Mouse (Mus musculus): ENCODE measurements at regions not wholly inside any gene's neighbourhood (a gene's known extent, or its start where the extent isn't known, plus 50 kb on each side); places are given as distances from the start of the nearest gene placed in this dataset.

- no peak for ATAC-seq
Observed at GRCm38 (mm10) chr2:50921002-50921401, 227.9 kb downstream of the Rnd3 start.

- no peak for ATAC-seq
Observed at GRCm38 (mm10) chr2:50916323-50917221, 232.3 kb downstream of the Rnd3 start.

GRCm38 (mm10) chr2:50915149-50915548 lies 233.8 kb downstream of the Rnd3 start:
- ATAC-seq = no peak

DNA sequence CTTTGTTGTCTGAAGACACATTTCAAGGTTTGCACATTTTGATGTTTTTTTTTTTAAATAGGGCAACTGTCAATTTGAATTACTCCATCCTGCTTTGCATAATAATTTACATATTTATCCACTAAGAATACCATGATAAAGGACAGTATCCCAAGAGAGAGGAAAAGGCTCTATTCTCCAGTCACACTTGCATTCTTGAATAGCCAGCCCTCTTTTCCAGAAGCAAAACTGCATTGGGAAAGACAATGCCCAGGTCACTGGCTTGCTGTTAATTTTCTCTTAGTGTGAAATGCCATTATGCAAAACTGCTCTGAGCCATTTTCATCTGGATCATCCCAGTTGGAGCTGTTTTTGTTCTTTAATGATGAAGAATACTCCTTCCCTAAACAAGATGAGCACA lies 234.7 kb downstream of the Rnd3 start:
- no peak for ATAC-seq

DNA sequence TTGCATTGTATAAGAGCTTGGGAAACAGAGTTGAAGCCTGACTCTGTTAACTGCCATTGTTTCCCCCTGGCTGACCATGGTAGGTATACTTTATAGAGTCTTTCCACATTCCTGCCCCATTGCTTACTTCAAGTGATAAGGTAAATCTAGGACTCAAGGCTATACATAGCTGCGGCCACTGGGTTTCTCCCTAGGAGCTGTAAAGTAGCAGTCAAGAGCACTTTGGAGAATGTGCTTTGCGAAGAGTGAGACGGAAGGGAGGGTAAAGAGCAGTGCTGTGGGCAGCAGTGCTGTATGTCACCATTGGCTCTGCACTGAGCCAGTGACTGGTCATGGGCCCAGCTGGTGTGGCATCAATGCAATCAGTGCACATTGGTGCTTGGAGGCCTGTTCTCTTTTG lies 240.1 kb downstream of the Rnd3 start:
- ATAC-seq = no peak

DNA sequence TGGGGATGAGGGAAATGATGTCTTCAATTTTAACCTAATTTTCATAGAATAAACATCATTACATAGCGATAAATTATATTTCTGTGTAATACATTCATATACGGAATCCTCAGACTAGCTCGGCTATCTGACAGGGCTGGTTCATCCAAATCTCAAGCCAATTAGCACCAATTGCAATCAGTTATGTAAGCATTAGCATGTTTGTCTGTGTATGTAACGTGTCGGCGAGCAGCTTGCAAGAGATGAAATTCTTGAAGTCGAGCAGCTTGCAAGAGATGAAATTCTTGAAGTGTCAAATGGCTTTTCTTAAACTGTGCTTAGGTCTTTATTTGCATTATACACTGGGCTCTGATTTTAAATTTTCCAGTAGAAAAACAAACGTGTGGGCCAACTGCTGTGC lies 246.2 kb downstream of the Rnd3 start:
- ATAC-seq = no peak

GRCm38 (mm10) chr2:50902220-50902619 lies 246.7 kb downstream of the Rnd3 start:
- ATAC-seq = no peak

GRCm38 (mm10) chr2:50888992-50889391 lies 259.9 kb downstream of the Rnd3 start:
- no peak for ATAC-seq

- no peak for ATAC-seq
Observed at GRCm38 (mm10) chr2:50887954-50888353, 261.0 kb downstream of the Rnd3 start.

- no peak for ATAC-seq
Observed at GRCm38 (mm10) chr2:50885924-50886315, 263.0 kb downstream of the Rnd3 start.

- ATAC-seq = no peak
Observed at GRCm38 (mm10) chr2:50885280-50885923, 263.5 kb downstream of the Rnd3 start.

DNA sequence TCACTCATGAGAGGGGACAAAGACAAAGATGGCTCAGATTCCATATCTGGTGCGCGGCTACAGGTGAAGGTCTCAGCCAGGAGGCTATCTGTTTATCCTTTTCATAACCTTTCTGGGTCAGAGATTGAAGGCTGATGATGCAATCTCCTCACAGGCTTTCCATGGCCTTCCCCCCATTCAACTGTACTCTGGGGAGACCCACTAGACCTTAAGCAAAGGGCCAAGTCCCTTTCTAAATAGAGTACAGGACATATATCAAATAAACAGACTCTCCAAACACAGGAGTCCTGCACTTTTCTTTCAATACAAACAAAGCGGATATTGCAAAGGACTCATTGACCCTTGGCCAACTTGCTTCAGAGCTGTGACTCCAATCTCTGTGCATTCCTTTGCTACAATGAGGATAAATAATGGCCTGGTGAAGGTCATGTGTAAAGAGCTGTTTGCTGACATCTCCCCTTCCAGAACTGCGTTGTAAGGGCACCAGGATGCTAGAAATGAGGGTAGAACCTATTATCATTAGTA lies 267.3 kb downstream of the Rnd3 start:
- ATAC-seq = no peak

DNA sequence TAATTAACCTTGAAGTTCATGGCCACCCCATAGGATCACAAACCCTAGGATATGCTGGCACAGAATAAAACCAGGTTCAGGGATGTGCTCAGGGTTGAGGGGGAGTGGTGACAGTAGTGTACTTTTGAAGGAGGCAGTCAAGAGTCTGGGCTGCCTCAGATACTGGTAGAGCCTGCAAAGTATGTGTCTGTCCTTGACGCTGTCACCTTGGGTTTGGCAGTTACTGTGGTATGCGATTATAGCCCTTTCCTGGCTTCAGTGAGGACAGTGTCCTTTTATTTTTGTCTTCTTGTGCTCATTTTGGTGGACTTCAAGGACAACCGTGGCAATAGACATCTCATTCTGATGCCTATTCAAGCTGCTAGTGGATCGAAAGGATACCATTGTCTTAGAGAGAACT lies 268.1 kb downstream of the Rnd3 start:
- no peak for ATAC-seq

GRCm38 (mm10) chr2:50877716-50878115 lies 271.2 kb downstream of the Rnd3 start:
- no peak for ATAC-seq

DNA sequence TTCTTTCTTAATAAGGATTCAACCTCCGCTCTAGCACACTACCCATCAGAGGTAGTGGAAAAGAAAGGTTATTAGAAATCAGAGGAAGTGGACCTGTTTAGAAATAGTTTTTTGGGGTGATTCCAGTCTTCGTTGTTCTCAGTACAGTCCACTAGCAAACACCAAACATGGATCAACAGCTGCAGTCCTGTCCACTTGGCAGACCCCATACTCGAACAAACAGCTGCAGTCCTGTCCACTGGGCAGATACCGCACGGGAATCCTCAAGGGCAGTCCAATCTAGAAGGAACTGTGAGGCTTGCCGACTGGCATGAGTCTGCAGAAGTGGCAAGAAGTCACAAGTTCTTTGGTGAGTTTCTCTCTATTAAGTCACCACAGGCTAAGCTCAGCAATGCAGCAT lies 273.8 kb downstream of the Rnd3 start:
- no peak for ATAC-seq

DNA sequence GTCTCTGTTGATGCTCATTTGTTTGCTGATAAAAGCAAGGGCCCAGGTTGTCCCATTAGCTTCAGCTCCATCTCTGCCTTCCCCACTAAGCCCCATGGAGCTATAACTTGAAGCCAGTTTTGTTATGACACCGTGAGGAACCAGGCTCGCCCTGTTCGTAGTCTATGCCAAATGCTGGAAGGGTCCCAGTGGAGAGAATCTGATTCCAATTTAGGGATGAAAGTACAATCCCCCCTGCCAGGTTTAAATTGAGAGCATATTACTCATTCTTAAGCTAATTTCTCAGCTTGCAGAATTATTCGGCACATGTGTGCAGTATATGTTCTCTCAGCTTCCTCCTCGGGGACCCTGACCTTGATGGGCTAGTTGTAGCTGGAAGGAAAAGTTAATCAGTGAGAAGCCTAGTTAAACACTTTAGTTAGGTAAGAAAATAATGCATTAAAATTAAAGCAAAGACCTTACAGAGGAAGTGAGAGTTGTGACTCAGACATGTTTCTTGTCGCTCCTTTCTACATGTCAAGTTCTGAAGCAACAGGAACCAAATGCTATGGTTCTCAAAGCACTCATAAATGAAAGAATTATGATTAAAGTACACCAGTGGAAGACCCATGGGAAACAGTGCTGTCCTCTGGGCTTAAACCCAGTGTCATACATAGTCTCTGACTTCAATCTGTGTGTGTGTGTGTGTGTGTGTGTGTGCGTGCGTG lies 295.2 kb downstream of the Rnd3 start:
- no peak for ATAC-seq

DNA sequence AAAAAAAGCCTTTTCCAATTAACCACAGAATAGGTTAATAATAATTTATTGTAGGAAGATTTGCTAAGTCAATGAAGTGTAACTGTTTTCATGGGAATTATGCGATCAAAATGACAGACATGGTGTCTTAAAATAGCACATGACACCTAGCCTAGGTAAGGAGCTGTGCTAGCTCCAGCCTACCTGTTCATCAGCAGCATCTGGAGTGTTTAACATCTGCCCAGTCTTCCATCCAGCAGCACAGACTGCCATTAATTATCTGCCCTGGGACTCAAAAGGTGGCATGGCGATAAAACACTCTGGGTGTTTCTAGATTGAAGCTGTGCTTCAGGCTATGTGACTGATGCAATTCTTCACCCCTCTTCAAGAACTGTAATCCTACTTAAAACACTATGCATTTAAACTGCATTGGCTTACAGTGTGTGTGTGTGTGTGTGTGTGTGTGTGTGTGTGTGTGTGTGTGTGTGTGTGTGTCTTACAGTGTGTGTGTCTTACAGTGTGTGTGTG lies 296.4 kb downstream of the Rnd3 start:
- ATAC-seq = no peak

GRCm38 (mm10) chr2:50850071-50850470 lies 298.8 kb downstream of the Rnd3 start:
- ATAC-seq = no peak

DNA sequence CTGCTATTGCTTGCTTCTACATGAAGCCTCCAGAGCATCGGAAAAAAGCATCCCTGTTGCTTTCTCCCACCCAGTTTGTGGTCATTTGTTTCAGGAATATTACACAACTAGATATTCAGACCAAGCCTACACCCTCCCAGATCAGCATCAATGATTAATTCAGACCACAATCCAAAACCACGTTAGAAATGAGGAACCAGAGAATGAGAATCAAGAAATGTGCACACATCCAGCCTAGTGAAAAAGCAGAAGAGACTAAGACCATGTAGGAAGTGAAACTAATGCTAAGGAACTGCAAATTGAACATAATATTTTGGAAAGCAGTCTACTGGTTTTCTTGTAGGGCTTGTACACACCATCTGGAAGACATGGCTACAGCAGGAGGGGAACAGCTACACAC lies 307.0 kb downstream of the Rnd3 start:
- no peak for ATAC-seq

DNA sequence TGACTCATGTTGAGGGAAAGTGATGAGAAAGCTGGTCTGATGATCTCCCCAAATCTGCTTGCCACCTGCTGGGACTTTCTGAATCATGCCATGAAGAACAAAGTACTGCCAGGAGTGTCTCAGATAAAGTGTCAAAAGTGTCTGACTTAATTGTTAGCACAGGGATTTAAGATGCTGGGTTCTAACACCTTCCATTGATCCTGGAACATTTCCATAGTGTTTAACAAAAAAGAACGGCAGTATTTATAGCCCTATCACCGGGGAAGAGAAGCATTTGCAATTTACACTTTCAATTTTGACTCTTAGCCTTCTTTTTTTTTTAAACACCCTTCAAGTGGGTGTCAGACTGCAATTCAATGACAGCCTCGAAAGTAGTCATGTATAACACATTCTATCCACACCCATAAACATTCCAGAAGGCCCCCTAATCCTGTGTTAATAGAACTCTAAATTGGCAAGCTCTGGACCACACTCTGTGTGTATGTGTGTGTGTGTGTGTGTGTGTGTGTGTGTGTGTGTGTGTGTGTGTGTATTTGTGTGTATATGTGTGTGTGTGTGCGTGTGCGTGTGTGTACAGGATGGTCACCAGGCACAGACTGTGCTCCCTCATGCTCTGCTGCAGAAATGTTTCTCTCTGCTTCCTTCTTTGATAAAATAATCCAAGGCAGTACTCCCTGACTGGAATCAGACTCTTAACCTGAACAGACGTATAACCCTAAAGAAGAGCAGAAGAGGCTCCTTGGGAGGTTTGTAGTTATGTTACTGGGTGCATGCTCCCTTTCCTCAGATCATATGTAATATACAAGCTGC lies 313.2 kb downstream of the Rnd3 start:
- ATAC-seq = no peak

DNA sequence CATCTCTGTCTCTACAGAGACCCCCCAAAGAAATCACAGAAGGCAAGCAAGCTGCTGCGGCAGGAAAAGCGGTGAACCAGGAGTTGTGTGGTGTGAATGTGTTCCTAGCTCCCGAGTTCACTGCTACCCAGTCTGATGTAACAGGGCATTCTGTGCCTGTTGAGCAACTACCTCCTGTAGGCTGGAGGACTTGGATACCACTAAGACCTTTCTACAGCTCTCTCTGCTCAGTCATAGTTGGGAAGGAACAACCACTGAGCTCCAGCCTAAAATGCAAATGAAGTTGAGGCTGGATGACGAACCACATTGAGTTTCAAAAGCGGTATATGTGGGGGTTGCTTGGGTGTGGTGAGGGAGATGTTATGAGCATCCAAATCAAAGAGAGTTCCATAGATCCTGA lies 315.1 kb downstream of the Rnd3 start:
- no peak for ATAC-seq

- ATAC-seq = no peak
Observed at GRCm38 (mm10) chr2:50832471-50832870, 316.4 kb downstream of the Rnd3 start.
